Mouse (Mus musculus) heart, embryonic 13.5 days (tissue): ENCODE data around the gene Pomt1. TPM values are rescaled to one million over a fixed set of nuclear protein-coding genes. Genes with fewer than 3 reads are reported as not detected.
A peak's percentile ranks its signal among the peaks of the same experiment; 100 is the strongest.

Experiments
- ATAC-seq: fragments of 200-750 bp; cut with Nextera tagmentation; 2 replicates; pipeline ENCODE4 v1.8.0; 2017; ENCODE audit warnings: moderate TSS enrichment; ENCODE audit not compliant: insufficient number of reproducible peaks, low FRiP score, low TSS enrichment; ENCODE audit errors: extremely low read depth
- H3K27ac ChIP-seq: fragments of 300-500 bp; sonication (generic); replicated peaks from 2 replicates; pipeline ENCODE4 v1.5.1; 2015; ENCODE audit warnings: moderate library complexity, mild to moderate bottlenecking, inconsistent platforms
- H3K27me3 ChIP-seq: fragments of 300-500 bp; sonication (generic); replicated peaks from 2 replicates; pipeline ENCODE4 v1.6.1; 2015; ENCODE audit warnings: mild to moderate bottlenecking, inconsistent platforms
- H3K36me3 ChIP-seq: fragments of 300-500 bp; sonication (generic); 2 replicates; pipeline ENCODE4 v1.6.1; 2015; ENCODE audit warnings: mild to moderate bottlenecking, inconsistent platforms
- H3K4me1 ChIP-seq: fragments of 300-500 bp; sonication (generic); 2 replicates; pipeline ENCODE4 v1.6.1; 2015; ENCODE audit warnings: inconsistent platforms
- H3K4me2 ChIP-seq: fragments of 300-500 bp; sonication (generic); 2 replicates; pipeline ENCODE4 v1.6.1; 2015; ENCODE audit warnings: inconsistent platforms, mild to moderate bottlenecking, moderate library complexity
- H3K4me3 ChIP-seq: fragments of 300-500 bp; sonication (generic); 2 replicates; pipeline ENCODE4 v1.5.1; 2015; ENCODE audit warnings: moderate library complexity, mild to moderate bottlenecking, inconsistent platforms
- H3K9ac ChIP-seq: fragments of 300-500 bp; sonication (generic); 2 replicates; pipeline ENCODE4 v1.6.1; 2015; ENCODE audit warnings: inconsistent platforms, mild to moderate bottlenecking, moderate library complexity
- H3K9me3 ChIP-seq: fragments of 300-500 bp; sonication (generic); 2 replicates; pipeline ENCODE4 v1.6.1; 2016; ENCODE audit warnings: inconsistent platforms
- WGBS: fragments of 180-500 bp; shearing (Covaris S2); methylation state at CpG from one replicate; pipeline ENCODE4 v1.1.7; 2015; ENCODE audit warnings: mixed read lengths; 5-methylcytosine and 5-hydroxymethylcytosine counted together
- polyA plus RNA-seq: library from polyadenylated mRNA; unstranded; fragments of >200 nt; fragmentation: Nextera tagmentation; extraction: Ambion mirVana; gene quantifications from 2 replicates; pipeline ENCODE4 v1.2.1, GENCODE M21; 2015

Pomt1 gene
- polyA plus RNA-seq, 1 experiment from 2014 or later: 16.0 TPM

GRCm38 (mm10) chr2:32252658-32253057, 16.3 kb downstream of the Pomt1 start:
- peaks cover 94% of the 10 kb centered on the region for H3K36me3 ChIP-seq
- no peak for ATAC-seq
- no peaks in the 10 kb centered on the region for H3K4me1 ChIP-seq
- H3K27me3 ChIP-seq: no peaks in the 10 kb centered on the region
- no peak overlapping the region for H3K4me2 ChIP-seq
- no peak overlapping the region for H3K9ac ChIP-seq
- no peak overlapping the region for H3K4me3 ChIP-seq
- 85% methylated on average over 5 of the region's 5 CpGs for WGBS
- no peak overlapping the region for H3K27ac ChIP-seq
- no peaks in the 10 kb centered on the region for H3K9me3 ChIP-seq

DNA sequence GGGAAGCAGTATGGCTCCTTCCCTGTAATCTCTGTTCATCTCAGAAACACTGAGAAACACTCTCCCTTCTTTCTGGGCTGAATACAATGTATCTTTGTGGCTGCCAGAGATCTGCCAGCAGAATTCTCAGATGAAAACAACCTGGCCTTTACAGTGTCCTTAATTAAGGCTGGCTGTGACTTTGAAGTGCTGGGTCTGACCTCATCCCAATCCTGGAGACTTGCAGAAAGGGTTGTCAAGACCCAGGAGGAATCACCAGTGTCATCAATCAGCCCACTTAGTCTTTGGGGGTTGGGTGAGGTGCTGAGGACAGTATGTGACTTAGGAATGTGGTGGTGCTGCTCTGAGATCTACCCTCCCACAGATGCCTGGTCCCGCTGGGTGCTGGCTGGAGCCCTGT, 17.0 kb downstream of the Pomt1 start:
- H3K27me3 ChIP-seq: no peaks in the 10 kb centered on the region
- no peaks in the 10 kb centered on the region for H3K9me3 ChIP-seq
- H3K4me2 ChIP-seq: no peak overlapping the region
- no peak overlapping the region for H3K4me3 ChIP-seq
- peaks cover 94% of the 10 kb centered on the region for H3K36me3 ChIP-seq
- WGBS: 58% methylated on average over 1 of the region's 1 CpGs
- no peak for ATAC-seq
- H3K4me1 ChIP-seq: no peaks in the 10 kb centered on the region; the same call in 1 of the 2 replicates
- H3K9ac ChIP-seq: no peak overlapping the region
- no peak overlapping the region for H3K27ac ChIP-seq

GRCm38 (mm10) chr2:32254563-32254962, 18.2 kb downstream of the Pomt1 start:
- H3K4me2 ChIP-seq: no peak overlapping the region
- no peak overlapping the region for H3K9ac ChIP-seq
- H3K27ac ChIP-seq: no peak overlapping the region
- H3K27me3 ChIP-seq: no peaks in the 10 kb centered on the region
- H3K36me3 ChIP-seq: peaks cover 85% of the 10 kb centered on the region
- H3K4me3 ChIP-seq: no peak overlapping the region
- no peaks in the 10 kb centered on the region for H3K9me3 ChIP-seq
- ATAC-seq: no peak
- WGBS: 81% methylated on average over 5 of the region's 5 CpGs
- peaks cover 10% of the 10 kb centered on the region for H3K4me1 ChIP-seq

GRCm38 (mm10) chr2:32256273-32256672, 19.9 kb downstream of the Pomt1 start:
- Histone ChIP-seq H3K4me3 (no peak overlapping the region), H3K9ac (no peak overlapping the region), H3K36me3 (peaks cover 68% of the 10 kb centered on the region), H3K27me3 (no peaks in the 10 kb centered on the region), H3K4me1 (peaks cover 14% of the 10 kb centered on the region), H3K27ac (no peak overlapping the region), H3K9me3 (no peaks in the 10 kb centered on the region), H3K4me2 (no peak overlapping the region)
- ATAC-seq: no peak
- WGBS: 87% methylated on average over 11 of the region's 11 CpGs

- Histone ChIP-seq H3K36me3 (peaks cover 41% of the 10 kb centered on the region), H3K27me3 (no peaks in the 10 kb centered on the region), H3K4me2 (peak overlapping the region; percentile 82), H3K4me1 (peaks cover 14% of the 10 kb centered on the region), H3K9ac (peak overlapping the region; percentile 87), H3K9me3 (no peaks in the 10 kb centered on the region), H3K4me3 (peak overlapping the region; percentile 91), H3K27ac (peak overlapping the region; percentile 53; the same call in 1 of the 2 replicates)
- ATAC-seq: no peak
- 51% methylated on average over 6 of the region's 6 CpGs for WGBS
Measured at GRCm38 (mm10) chr2:32258887-32259533, 22.6 kb downstream of the Pomt1 start.

- 1% methylated on average over 59 of the region's 59 CpGs for WGBS
- H3K27ac ChIP-seq: peak within 1 kb of the TSS; percentile 53
Measured at GRCm38 (mm10) chr2:32259657-32260417, 23.4 kb downstream of the Pomt1 start, which contains the start of gene Uck1. Gene Uck1 (minus strand): TSS chr2:32260159.

DNA sequence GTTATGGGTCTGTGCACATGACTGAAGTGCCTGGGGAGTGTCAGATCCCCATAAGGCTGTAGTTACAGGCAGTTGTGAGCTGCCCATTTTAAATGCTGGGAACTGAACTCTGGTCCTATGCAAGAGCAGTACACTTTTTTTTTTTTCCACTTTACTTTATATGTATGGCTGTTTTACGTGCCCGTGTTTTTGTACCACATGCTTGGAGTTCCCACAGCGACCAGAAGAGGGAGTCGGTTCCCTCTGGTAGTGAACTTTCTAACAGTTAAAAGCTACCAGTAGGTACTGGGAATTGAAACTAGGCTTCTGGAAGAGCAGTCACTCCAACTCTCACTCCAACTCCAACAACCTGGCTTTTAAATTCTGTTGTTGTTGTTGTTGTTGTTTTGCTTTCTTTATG, 24.2 kb downstream of the Pomt1 start:
- 33% methylated on average over 4 of the region's 4 CpGs for WGBS
- H3K27ac ChIP-seq: no peak overlapping the region
- 0 out of 2 replicates have a peak overlapping the region, but pooled peaks have one; percentile 91 for H3K4me3 ChIP-seq
- no peak overlapping the region for H3K9ac ChIP-seq
- H3K4me1 ChIP-seq: peaks cover 14% of the 10 kb centered on the region
- no peak for ATAC-seq
- peaks cover 31% of the 10 kb centered on the region for H3K36me3 ChIP-seq
- H3K9me3 ChIP-seq: no peaks in the 10 kb centered on the region
- H3K27me3 ChIP-seq: no peaks in the 10 kb centered on the region
- H3K4me2 ChIP-seq: peak overlapping the region; percentile 82

More at GRCm38 (mm10) chr2:32259657-32260417, 23.4 kb downstream of the Pomt1 start, which contains the start of gene Uck1:
- peak within 1 kb of the TSS; percentile 82 for H3K4me2 ChIP-seq
- H3K9me3 ChIP-seq: no peaks in the 10 kb centered on the region
- H3K4me1 ChIP-seq: peaks cover 14% of the 10 kb centered on the region
- H3K4me3 ChIP-seq: peak within 1 kb of the TSS; percentile 91
- peak; percentile 82 for ATAC-seq
- peaks cover 33% of the 10 kb centered on the region for H3K36me3 ChIP-seq
- no peaks in the 10 kb centered on the region for H3K27me3 ChIP-seq
- peak within 1 kb of the TSS; percentile 87 for H3K9ac ChIP-seq

DNA sequence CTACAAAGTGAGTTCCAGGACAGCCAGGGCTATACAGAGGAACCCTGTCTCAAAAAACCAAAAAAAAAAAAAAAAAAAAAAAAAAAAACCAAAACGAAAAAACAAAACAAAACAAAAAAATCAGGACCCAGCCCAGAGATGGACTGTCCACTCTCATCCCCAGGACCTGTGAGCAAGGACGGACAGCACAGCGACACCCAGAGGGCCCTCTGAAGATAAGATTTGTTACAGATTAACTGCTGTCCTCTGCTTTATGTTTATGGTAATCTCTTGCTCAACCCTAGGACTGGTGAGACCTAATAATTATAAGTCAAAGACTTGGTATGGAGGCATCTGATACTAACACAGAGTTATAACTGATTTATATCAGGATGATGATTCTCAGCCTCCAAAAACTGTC, 39.4 kb downstream of the Pomt1 start:
- peaks cover 42% of the 10 kb centered on the region for H3K36me3 ChIP-seq
- no peak overlapping the region for H3K4me2 ChIP-seq
- ATAC-seq: no peak
- H3K27ac ChIP-seq: no peak overlapping the region
- no peaks in the 10 kb centered on the region for H3K27me3 ChIP-seq
- no peak overlapping the region for H3K9ac ChIP-seq
- H3K4me1 ChIP-seq: no peaks in the 10 kb centered on the region
- no peak overlapping the region for H3K4me3 ChIP-seq
- 52% methylated on average over 3 of the region's 3 CpGs for WGBS
- no peaks in the 10 kb centered on the region for H3K9me3 ChIP-seq

GRCm38 (mm10) chr2:32282289-32282688, 45.9 kb downstream of the Pomt1 start:
- Histone ChIP-seq H3K4me3 (no peak overlapping the region), H3K4me2 (no peak overlapping the region), H3K4me1 (peaks cover 14% of the 10 kb centered on the region), H3K9me3 (no peaks in the 10 kb centered on the region), H3K27me3 (no peaks in the 10 kb centered on the region), H3K36me3 (peaks cover 84% of the 10 kb centered on the region), H3K9ac (no peak overlapping the region), H3K27ac (0 out of 2 replicates have a peak overlapping the region, but pooled peaks have one; percentile 0)
- WGBS: 68% methylated on average over 2 of the region's 2 CpGs
- ATAC-seq: no peak

DNA sequence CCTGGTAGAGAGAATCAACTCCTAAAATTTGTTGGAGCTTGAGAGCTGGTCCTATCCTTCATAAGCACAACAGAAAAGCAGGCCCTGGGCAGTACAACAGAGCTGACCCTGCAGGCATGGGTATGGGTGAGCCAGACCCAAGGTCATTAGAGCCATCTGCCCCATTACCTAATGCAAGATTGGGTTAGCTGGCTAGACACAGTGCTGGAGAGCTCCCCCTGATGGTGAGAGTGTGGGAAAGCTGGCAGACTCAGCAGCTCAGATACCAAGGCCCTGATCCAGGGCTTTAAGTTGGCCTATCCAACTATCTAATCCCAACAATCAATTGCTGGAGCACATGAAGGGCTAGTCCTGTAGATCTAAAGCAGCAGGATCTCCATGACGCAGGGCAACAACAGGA, 46.3 kb downstream of the Pomt1 start:
- H3K4me1 ChIP-seq: peaks cover 14% of the 10 kb centered on the region
- WGBS: 80% methylated on average over 1 of the region's 1 CpGs
- H3K9me3 ChIP-seq: no peaks in the 10 kb centered on the region
- 0 out of 2 replicates have a peak overlapping the region, but pooled peaks have one; percentile 0 for H3K27ac ChIP-seq
- ATAC-seq: no peak
- H3K36me3 ChIP-seq: peaks cover 80% of the 10 kb centered on the region
- H3K4me2 ChIP-seq: no peak overlapping the region
- H3K4me3 ChIP-seq: no peak overlapping the region
- no peaks in the 10 kb centered on the region for H3K27me3 ChIP-seq
- no peak overlapping the region for H3K9ac ChIP-seq

- Histone ChIP-seq H3K9me3 (no peaks in the 10 kb centered on the region), H3K4me2 (no peak overlapping the region), H3K36me3 (peaks cover 67% of the 10 kb centered on the region), H3K27me3 (no peaks in the 10 kb centered on the region), H3K4me1 (peaks cover 17% of the 10 kb centered on the region), H3K27ac (no peak overlapping the region), H3K9ac (no peak overlapping the region), H3K4me3 (no peak overlapping the region)
- ATAC-seq: no peak
- WGBS: 86% methylated on average over 3 of the region's 3 CpGs
Measured at GRCm38 (mm10) chr2:32283986-32284385, 47.6 kb downstream of the Pomt1 start.
